Mouse (Mus musculus): ENCODE results near the gene Tbx5. TPM values are rescaled to one million over a fixed set of nuclear protein-coding genes. Genes with fewer than 3 reads are reported as not detected.

Gene Tbx5
- total RNA-seq, 2 experiments from 2014 or later = not detected

- intact Hi-C loops (cut with DNase I) = loop anchor here (5.0 to 10.0 kb wide), 3 partner anchors 156 to 964 kb away; no protein-coding TSS in a partner anchor
- DNase-seq (ENCODE audit: low spot score in 2 of 2) = no peak
Observed at GRCm38 (mm10) chr5:119838441-119838840, 6.0 kb downstream of the Tbx5 start.

- intact Hi-C loops (cut with DNase I) = loop anchor here (5.0 to 10.0 kb wide), 3 partner anchors 157 to 964 kb away; no protein-coding TSS in a partner anchor
- DNase-seq (ENCODE audit: low spot score in 2 of 2) = no peak
Observed at GRCm38 (mm10) chr5:119839156-119839555, 6.7 kb downstream of the Tbx5 start.

- intact Hi-C loops (cut with DNase I) = loop anchor here (5.0 to 10.0 kb wide), 3 partner anchors 157 to 965 kb away; no protein-coding TSS in a partner anchor
- no peak for DNase-seq (ENCODE audit: low spot score in 2 of 2)
Observed at GRCm38 (mm10) chr5:119839616-119840368, 7.3 kb downstream of the Tbx5 start.

- no peak for DNase-seq (ENCODE audit: low spot score in 2 of 2)
- intact Hi-C loops (cut with DNase I) = no loop called here
Observed at GRCm38 (mm10) chr5:119840404-119840803, 7.9 kb downstream of the Tbx5 start.

GRCm38 (mm10) chr5:119841634-119842420, 9.4 kb downstream of the Tbx5 start:
- peak in 1 of 2 experiments; percentile 11 for DNase-seq (ENCODE audit: low spot score in 2 of 2)
- intact Hi-C loops (cut with DNase I) = no loop called here

GRCm38 (mm10) chr5:119842701-119843393, 10.4 kb downstream of the Tbx5 start:
- intact Hi-C loops (cut with DNase I) = no loop called here
- DNase-seq (ENCODE audit: low spot score in 2 of 2) = no peak

GRCm38 (mm10) chr5:119843394-119843777, 10.9 kb downstream of the Tbx5 start:
- intact Hi-C loops (cut with DNase I) = no loop called here
- no peak for DNase-seq (ENCODE audit: low spot score in 2 of 2)

- intact Hi-C loops (cut with DNase I) = no loop called here
- DNase-seq (ENCODE audit: low spot score in 2 of 2) = no peak
Observed at GRCm38 (mm10) chr5:119844366-119844765, 11.9 kb downstream of the Tbx5 start.

- intact Hi-C loops (cut with DNase I) = no loop called here
- no peak for DNase-seq (ENCODE audit: low spot score in 2 of 2)
Observed at GRCm38 (mm10) chr5:119844994-119845393, 12.5 kb downstream of the Tbx5 start.

- intact Hi-C loops (cut with DNase I) = no loop called here
- no peak for DNase-seq (ENCODE audit: low spot score in 2 of 2)
Observed at GRCm38 (mm10) chr5:119857052-119857451, 24.6 kb downstream of the Tbx5 start.

- intact Hi-C loops (cut with DNase I) = no loop called here
- DNase-seq (ENCODE audit: low spot score in 2 of 2) = no peak
Observed at GRCm38 (mm10) chr5:119861301-119861700, 28.8 kb downstream of the Tbx5 start.

- intact Hi-C loops (cut with DNase I) = no loop called here
- no peak for DNase-seq (ENCODE audit: low spot score in 2 of 2)
Observed at GRCm38 (mm10) chr5:119862431-119862830, 30.0 kb downstream of the Tbx5 start.

GRCm38 (mm10) chr5:119866277-119867235, 34.1 kb downstream of the Tbx5 start:
- peak; percentile 10 to 18 for DNase-seq (ENCODE audit: low spot score in 2 of 2)
- intact Hi-C loops (cut with DNase I) = no loop called here

GRCm38 (mm10) chr5:119867986-119868385, 35.5 kb downstream of the Tbx5 start:
- intact Hi-C loops (cut with DNase I) = no loop called here
- no peak for DNase-seq (ENCODE audit: low spot score in 2 of 2)

- intact Hi-C loops (cut with DNase I) = no loop called here
- no peak for DNase-seq (ENCODE audit: low spot score in 2 of 2)
Observed at GRCm38 (mm10) chr5:119875421-119875820, 43.0 kb downstream of the Tbx5 start.

GRCm38 (mm10) chr5:119877185-119877584, 44.7 kb downstream of the Tbx5 start:
- intact Hi-C loops (cut with DNase I) = no loop called here
- no peak for DNase-seq (ENCODE audit: low spot score in 2 of 2)

GRCm38 (mm10) chr5:119885595-119885994, 53.1 kb downstream of the Tbx5 start:
- intact Hi-C loops (cut with DNase I) = no loop called here
- no peak for DNase-seq (ENCODE audit: low spot score in 2 of 2)

- intact Hi-C loops (cut with DNase I) = no loop called here
- DNase-seq (ENCODE audit: low spot score in 2 of 2) = no peak
Observed at GRCm38 (mm10) chr5:119887381-119887780, 54.9 kb downstream of the Tbx5 start.

GRCm38 (mm10) chr5:119891960-119892359, 59.5 kb downstream of the Tbx5 start:
- DNase-seq (ENCODE audit: low spot score in 2 of 2) = no peak
- intact Hi-C loops (cut with DNase I) = no loop called here
